Mouse (Mus musculus) small intestine, adult 2 months (tissue): ENCODE results near the gene Bcan. TPM values are rescaled to one million over a fixed set of nuclear protein-coding genes. Genes with fewer than 3 reads are reported as not detected.

Source experiments
- H3K27ac ChIP-seq: fragments of 200-500 bp; 2 replicates; pipeline ENCODE4 v1.5.1; 2012; ENCODE audit warnings: low read depth, low read length, control low read depth, inconsistent platforms; ENCODE audit not compliant: insufficient read depth
- H3K27me3 ChIP-seq: fragments of 200-500 bp; 2 replicates; pipeline ENCODE4 v1.6.1; 2012; ENCODE audit warnings: mild to moderate bottlenecking, moderate library complexity, low read length, inconsistent platforms; ENCODE audit not compliant: control insufficient read depth, insufficient read depth
- H3K36me3 ChIP-seq: fragments of 200-500 bp; 2 replicates; pipeline ENCODE4 v1.6.1; 2012; ENCODE audit warnings: mild to moderate bottlenecking, low read length, control low read depth, inconsistent platforms; ENCODE audit not compliant: control insufficient read depth, insufficient read depth
- H3K4me1 ChIP-seq: fragments of 200-500 bp; 2 replicates; pipeline ENCODE4 v1.6.1; 2012; ENCODE audit warnings: low read length, inconsistent platforms, mixed read lengths; ENCODE audit not compliant: control insufficient read depth, insufficient read depth, insufficient read length
- H3K4me3 ChIP-seq: fragments of 200-500 bp; 2 replicates; pipeline ENCODE4 v1.5.1; 2012; ENCODE audit warnings: low read depth, mild to moderate bottlenecking, control low read depth, inconsistent platforms, low read length, moderate library complexity
- CTCF ChIP-seq: fragments of 200-500 bp; IDR thresholded peaks from 2 replicates; pipeline ENCODE4 v1.5.1; 2012; ENCODE audit warnings: low read depth, mild to moderate bottlenecking, control low read depth, inconsistent platforms, low read length, moderate library complexity, mixed read lengths; ENCODE audit not compliant: insufficient replicate concordance, insufficient read length; ENCODE audit errors: extremely low read depth
- POLR2A ChIP-seq: fragments of 200-500 bp; IDR thresholded peaks from 2 replicates; pipeline ENCODE4 v1.6.1; 2012; ENCODE audit warnings: low read depth, mild to moderate bottlenecking, control low read depth, inconsistent platforms, low read length, moderate library complexity
- WGBS: fragments of 180-500 bp; shearing (Covaris S2); methylation state at CpG from one replicate; pipeline ENCODE4 v1.1.7; 2018; 5-methylcytosine and 5-hydroxymethylcytosine counted together
- polyA plus RNA-seq: library from polyadenylated mRNA; depleted of rRNA; stranded (reverse); fragments of >200 nt; gene quantifications from 2 replicates; pipeline ENCODE4 v1.2.3, GENCODE M21; 2012

Bcan gene
- polyA plus RNA-seq, 1 experiment: 0.04 TPM

DNA sequence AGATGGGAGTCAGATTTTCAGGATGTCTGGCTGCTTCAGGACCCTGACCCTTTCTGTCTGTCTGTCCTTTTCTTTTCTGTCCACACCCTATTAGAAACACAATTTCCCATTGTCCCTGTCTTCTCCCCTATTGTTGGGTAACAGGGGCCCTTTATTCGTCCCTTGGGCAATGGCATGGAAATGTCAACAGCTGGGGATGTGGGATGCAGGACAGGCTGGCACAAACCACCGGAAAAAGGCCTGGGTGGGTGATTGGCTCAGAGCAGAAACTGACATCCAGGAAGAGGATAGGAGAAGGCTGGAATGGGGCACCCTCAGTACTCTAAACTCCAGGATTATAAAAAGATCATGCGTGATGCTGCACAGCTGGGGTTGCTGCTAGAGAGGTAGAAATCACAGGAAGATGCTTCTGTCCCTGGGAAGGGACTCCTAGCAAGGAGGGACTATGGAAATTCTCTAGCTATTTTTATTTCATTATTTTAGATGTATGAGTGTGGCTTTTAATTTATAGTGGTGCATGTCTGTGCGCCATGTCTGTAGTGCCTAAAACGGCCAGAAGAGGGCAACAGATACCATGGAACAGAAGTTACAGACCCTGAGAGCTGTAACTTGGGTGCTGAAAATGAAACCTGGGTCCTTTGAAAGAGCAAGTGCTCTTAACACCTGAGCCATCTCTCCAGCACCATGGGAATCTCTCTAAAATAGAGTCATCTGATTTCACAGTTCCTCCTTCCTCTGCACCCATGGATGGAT lies 27.6 kb upstream of the Bcan start, which contains the start of gene Hapln2:
Gene Hapln2 (minus strand): TSS at position 150 of the 753 bp plus-strand sequence.
- no peak for TF ChIP-seq POLR2A
- Histone ChIP-seq H3K4me3 (no peak within 1 kb of the TSS), H3K36me3 (no peaks in the 10 kb centered on the region), H3K4me1 (peaks cover 11% of the 10 kb centered on the region), H3K27me3 (peaks cover 29% of the 10 kb centered on the region), H3K27ac (no peak within 1 kb of the TSS)
- 64% methylated on average over 5 of the region's 5 CpGs for WGBS

GRCm38 (mm10) chr3:88026823-88027222 lies 26.8 kb upstream of the Bcan start:
- Histone ChIP-seq H3K4me3 (no peak overlapping the region), H3K27ac (no peak overlapping the region), H3K27me3 (peaks cover 37% of the 10 kb centered on the region), H3K4me1 (peaks cover 15% of the 10 kb centered on the region), H3K36me3 (no peaks in the 10 kb centered on the region)
- 59% methylated on average over 7 of the region's 7 CpGs for WGBS
- TF ChIP-seq CTCF: no peak
- TF ChIP-seq POLR2A: no peak

DNA sequence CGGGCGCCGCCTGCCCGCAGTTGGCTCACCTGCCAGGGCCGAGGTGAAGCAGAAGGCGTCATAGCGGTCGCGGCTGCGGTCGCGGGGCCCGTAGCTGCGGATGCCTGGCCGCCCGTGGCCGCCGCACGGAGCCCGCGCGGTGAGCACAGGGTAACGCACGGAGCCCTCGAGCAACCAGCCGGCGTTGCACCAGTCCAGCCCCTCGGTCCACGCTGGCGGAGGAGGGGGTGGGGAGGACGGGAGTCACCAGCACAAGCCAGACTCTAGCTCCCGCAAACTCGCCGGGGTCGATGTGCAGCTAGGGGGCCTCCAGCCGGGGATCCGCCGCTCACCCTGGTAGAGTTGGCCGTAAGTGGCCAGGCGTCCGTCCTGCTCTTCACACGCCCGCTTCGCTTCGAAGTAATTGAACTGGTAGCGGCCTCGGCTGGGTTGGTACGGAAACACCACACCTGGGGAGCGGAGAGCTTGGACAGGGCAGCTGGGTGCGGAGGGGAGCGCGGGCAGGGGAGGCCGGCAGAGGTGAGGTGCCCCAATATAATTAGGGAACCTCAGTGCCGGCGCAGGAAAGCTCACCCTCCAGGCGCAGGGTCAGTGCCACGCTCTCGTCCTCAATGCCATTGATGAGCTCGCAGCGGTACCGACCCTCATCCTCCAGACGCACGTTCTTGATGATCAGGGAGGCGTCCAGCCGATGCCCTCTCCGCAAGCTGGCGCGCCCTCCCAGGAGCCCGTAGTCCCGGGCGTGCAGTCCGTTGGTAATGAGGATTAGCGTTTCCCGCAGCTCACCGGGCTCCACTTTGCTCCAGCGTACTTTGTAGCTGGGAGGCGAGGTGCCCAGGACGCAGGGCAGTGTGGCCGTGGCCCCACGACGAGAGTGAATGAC lies 23.4 kb upstream of the Bcan start:
- Histone ChIP-seq H3K4me1 (peaks cover 15% of the 10 kb centered on the region), H3K36me3 (no peaks in the 10 kb centered on the region), H3K27me3 (peaks cover 46% of the 10 kb centered on the region), H3K4me3 (peak overlapping the region; percentile 62), H3K27ac (no peak overlapping the region)
- no peak for TF ChIP-seq POLR2A
- no peak for TF ChIP-seq CTCF
- WGBS: 2% methylated on average over 81 of the region's 81 CpGs

DNA sequence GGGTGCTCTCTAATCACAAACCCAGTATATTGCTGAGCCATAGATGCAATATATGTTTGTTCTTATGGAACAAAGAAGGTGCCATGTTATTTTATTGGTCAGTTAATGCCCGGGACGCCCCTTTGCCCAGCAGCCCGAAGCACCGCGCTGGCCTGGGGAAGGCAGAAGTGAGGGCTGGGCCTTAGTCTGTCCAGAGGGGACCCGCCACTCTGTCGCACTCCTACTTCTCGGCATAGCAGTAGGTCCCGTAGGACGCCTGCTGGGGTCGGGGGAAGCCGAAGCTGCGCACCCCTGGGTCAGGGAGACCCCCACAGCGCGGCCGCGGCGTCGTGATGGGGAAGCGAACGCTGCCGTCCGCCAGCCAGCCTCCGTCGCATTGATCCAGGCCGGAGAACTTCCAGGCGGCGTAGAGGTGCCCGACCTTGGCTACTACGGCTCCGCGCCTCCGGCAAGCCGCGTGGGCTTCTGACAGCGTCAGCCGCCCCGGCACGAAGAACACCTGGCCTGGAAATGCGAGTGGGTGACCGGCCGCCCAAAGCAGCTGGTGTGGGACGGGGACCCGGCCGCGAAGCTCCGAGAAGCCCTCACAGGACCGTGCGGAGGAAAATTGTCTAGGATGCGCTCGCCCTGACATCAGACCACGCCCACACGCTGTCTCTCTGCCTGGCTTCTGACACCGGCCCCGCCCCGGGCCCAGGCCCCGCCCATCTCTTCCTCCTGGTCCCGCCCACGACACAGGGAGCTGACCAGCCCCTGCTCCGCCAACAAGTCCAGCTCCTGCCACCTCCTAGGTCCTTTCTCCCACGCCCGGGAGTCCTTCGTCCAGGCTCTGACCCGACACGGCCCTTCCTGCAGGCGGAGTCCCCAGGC lies 22.5 kb upstream of the Bcan start:
- Histone ChIP-seq H3K36me3 (no peaks in the 10 kb centered on the region), H3K27me3 (peaks cover 46% of the 10 kb centered on the region), H3K4me1 (peaks cover 15% of the 10 kb centered on the region), H3K27ac (no peak overlapping the region), H3K4me3 (peak overlapping the region; percentile 62)
- 3% methylated on average over 65 of the region's 66 CpGs for WGBS
- no peak for TF ChIP-seq POLR2A
- no peak for TF ChIP-seq CTCF

DNA sequence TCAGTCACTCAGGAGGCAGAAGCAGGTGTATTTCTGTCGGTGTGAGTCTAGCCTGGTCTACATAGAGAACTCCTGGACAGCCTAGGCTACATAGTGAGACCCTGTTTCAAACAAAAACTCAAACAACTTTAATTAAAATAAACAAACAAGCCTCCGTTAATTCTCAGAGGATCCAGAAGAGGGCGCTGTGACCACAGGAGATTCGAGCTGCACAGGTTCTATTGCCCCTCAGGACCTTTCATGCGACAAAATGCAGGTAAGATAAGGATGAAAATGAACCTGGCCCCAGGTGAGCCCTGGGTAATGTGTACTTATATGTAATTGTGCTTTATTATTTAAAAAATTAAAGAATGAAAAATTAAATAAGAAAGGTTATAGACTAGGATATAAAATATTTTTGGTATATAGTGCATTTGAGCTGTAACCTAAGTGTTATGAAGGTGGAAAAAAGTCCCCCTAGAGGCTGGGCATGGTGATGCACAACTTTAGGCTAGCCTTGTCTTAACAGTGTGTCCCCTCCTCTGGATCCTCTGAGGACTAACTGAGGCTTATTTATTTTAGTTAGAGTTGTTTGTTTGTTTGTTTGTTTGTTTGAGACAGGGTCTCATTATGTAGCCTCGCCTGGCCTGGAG lies 10.7 kb upstream of the Bcan start:
- H3K27ac ChIP-seq: no peak overlapping the region
- H3K36me3 ChIP-seq: no peaks in the 10 kb centered on the region
- peaks cover 3% of the 10 kb centered on the region for H3K27me3 ChIP-seq
- TF ChIP-seq CTCF: peak; percentile 74; the same call in 1 of the 2 replicates
- no peak for TF ChIP-seq POLR2A
- WGBS: 8% methylated on average over 6 of the region's 6 CpGs
- no peaks in the 10 kb centered on the region for H3K4me1 ChIP-seq
- no peak overlapping the region for H3K4me3 ChIP-seq

DNA sequence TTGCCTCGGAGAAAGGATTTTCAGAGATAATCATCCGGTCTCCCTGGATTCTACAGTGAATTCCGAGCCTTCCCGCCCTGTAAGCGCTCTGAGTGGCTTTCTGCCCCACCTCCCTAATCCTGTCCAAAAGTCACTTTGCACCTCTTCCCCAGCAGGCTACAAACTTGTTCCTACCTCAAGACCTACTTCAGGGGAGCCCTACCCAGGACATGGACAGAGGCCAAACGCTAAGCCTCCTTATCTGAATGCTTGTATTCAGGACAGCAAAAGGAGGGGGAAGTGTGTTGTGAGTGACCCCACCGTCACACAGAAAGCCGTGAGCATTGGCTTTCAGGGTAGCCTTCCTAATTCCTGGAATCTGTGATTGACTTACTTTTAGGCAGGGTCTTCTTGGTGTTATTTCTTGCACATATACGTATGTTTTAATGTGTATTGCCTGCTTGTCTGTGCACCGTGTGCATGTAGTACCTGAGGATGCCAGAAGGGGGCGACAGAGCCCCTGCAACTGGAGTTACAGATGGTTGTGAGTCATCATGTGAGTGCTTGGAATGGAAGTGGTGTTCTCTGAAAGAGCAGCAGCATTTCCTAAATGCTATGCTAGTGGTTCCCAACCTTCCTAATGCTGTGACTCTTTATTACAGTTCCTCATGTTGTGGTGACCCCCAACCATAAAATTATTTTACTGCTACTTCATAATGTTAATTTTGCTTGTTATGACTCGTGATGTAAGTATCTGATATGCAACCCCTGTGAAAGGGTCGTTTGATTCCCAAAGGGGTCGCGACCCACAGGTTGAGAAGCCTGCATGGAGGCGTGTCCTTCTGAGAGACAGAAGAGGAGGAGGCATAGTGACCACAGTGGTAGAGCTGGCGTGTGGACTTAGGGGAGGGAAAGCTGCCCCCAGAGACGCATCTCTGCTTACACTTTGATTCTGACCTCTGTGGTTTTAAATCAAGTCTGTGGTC lies 6.1 kb upstream of the Bcan start:
- peaks cover 15% of the 10 kb centered on the region; the same call in 1 of the 2 replicates for H3K27me3 ChIP-seq
- H3K36me3 ChIP-seq: no peaks in the 10 kb centered on the region
- peak; percentile 49; the same call in 1 of the 2 replicates for TF ChIP-seq CTCF
- no peak for TF ChIP-seq POLR2A
- no peak overlapping the region for H3K4me3 ChIP-seq
- no peak overlapping the region for H3K27ac ChIP-seq
- H3K4me1 ChIP-seq: no peaks in the 10 kb centered on the region
- 75% methylated on average over 18 of the region's 18 CpGs for WGBS
